Mouse (Mus musculus): ENCODE measurements around the gene Hes7. TPM values are rescaled to one million over a fixed set of nuclear protein-coding genes. Genes with fewer than 3 reads are reported as not detected.

Hes7 gene
- total RNA-seq, 2 experiments from 2014 or later, result 0.57 to 0.73 TPM

DNA sequence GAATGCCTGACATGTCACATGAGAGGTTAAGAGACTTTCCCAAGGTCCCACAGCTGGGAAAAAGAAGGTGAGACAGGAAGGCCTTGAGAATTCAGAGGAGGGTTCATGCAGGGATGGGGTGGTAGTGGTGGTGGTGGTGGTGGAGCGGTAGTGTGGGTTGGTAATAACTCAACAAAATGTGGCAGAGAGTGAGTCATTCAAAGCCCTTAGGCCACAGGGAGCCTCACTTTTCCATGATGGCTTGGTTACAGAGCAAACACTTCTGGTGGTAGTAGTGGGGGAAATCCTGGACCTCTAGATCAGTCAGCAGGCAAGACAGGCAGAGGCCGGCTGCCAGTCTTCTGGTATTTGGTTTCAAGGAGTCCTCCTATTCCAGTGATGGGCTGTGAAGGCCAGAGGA lies 52.4 kb downstream of the Hes7 start:
- intact Hi-C loops (cut with DNase I), result no loop called here
- no peak for DNase-seq (ENCODE audit: extremely low spot score in 1 of 2, low spot score in 2 of 2)

Other genes starting within 250 kb of the Hes7 start
- 10 to 100 TPM; 91.6 to 95.6 TPM for gene Ndel1, start 248.5 kb upstream of the Hes7 start, total RNA-seq (2021)
- gene Rnf222, start 231.9 kb upstream of the Hes7 start, total RNA-seq (2021), result not detected
- gene Rpl26, start 218.8 kb upstream of the Hes7 start, total RNA-seq (2021), result 100 to 1,000 TPM; 701 to 756 TPM
- gene Odf4, start 193.3 kb upstream of the Hes7 start, total RNA-seq (2021), result 1 to 10 TPM in 1 of 2 experiments, under 1 TPM in 1; 0.73 to 1.2 TPM
- gene Arhgef15, start 162.9 kb upstream of the Hes7 start, total RNA-seq (2021), result 10 to 100 TPM; 21.1 to 25.3 TPM
- 1 to 10 TPM; 3.2 to 3.6 TPM for gene Slc25a35, start 152.3 kb upstream of the Hes7 start, total RNA-seq (2021)
- gene Rangrf, start 145.2 kb upstream of the Hes7 start, total RNA-seq (2021), result 10 to 100 TPM; 17.2 to 17.5 TPM
- 10 to 100 TPM; 24.4 to 28.1 TPM for gene Pfas, start 111.9 kb upstream of the Hes7 start, total RNA-seq (2021)
- 10 to 100 TPM; 48.1 to 49.2 TPM for gene Ctc1, start 104.5 kb upstream of the Hes7 start, total RNA-seq (2021)
- gene Aurkb, start 74.8 kb upstream of the Hes7 start, total RNA-seq (2021), result 1 to 10 TPM; 3.0 to 3.1 TPM
- 10 to 100 TPM; 21.9 to 25.5 TPM for gene Borcs6, start 60.7 kb upstream of the Hes7 start, total RNA-seq (2021)
- gene Tmem107, start 49.6 kb upstream of the Hes7 start, total RNA-seq (2021), result 10 to 100 TPM; 12.0 to 12.1 TPM
- gene Vamp2, start 31.9 kb upstream of the Hes7 start, total RNA-seq (2021), result 1,000 to 10,000 TPM; 1,124 to 1,163 TPM
- 10 to 100 TPM; 71.2 to 83.9 TPM for gene Per1, start 25.2 kb upstream of the Hes7 start, total RNA-seq (2021)
- gene 9130213A22Rik, start 2.2 kb downstream of the Hes7 start, total RNA-seq (2021), result under 1 TPM; 0.51 to 0.64 TPM
- gene Aloxe3, start 5.5 kb downstream of the Hes7 start, total RNA-seq (2021), result 1 to 10 TPM; 8.6 to 10.0 TPM
- gene Alox12b, start 36.6 kb downstream of the Hes7 start, total RNA-seq (2021), result under 1 TPM; 0.45 to 0.69 TPM
- 1 to 10 TPM; 3.5 to 3.6 TPM for gene Alox8, start 77.4 kb downstream of the Hes7 start, total RNA-seq (2021)
- under 1 TPM; 0.49 to 0.71 TPM for gene Gucy2e, start 116.6 kb downstream of the Hes7 start, total RNA-seq (2021)
- gene Cntrob, start 203.4 kb downstream of the Hes7 start, total RNA-seq (2021), result 10 to 100 TPM; 13.2 to 15.0 TPM
- 10 to 100 TPM; 68.9 to 69.5 TPM for gene Trappc1, start 203.6 kb downstream of the Hes7 start, total RNA-seq (2021)
- 10 to 100 TPM; 12.3 to 17.9 TPM for gene Kcnab3, start 205.9 kb downstream of the Hes7 start, total RNA-seq (2021)
- 10 to 100 TPM; 74.8 to 82.8 TPM for gene Rnf227, start 220.1 kb downstream of the Hes7 start, total RNA-seq (2021)
- gene Chd3, start 249.0 kb downstream of the Hes7 start, total RNA-seq (2021), result 100 to 1,000 TPM; 525 to 527 TPM

Measured in left cerebral cortex, postnatal 10 days (tissue).